Mouse (Mus musculus): ENCODE results near the gene Castor1.
A peak's percentile ranks its signal among the peaks of the same experiment; 100 is the strongest.

Gene Castor1

DNA sequence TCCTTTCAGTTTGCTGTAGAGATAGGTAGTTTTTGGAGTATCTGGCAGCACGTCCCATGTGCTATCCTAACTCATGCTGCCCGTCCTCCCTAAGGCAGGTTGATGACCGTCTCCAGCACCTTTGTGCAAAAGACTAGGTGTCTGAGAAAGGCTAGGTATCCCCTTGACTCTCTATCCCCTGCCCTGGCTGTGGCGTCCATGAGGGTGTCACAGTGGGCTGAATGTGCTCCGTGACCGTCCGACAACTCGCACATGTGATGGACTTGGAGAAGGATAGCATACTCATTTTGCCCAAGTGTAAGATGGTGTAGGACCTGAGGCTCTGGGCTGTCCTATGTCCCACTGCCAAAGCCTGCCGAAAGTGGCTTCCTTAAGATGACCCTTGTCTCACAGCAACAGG, 10.4 kb upstream of the Castor1 start:
- DNase-seq, result no peak

DNA sequence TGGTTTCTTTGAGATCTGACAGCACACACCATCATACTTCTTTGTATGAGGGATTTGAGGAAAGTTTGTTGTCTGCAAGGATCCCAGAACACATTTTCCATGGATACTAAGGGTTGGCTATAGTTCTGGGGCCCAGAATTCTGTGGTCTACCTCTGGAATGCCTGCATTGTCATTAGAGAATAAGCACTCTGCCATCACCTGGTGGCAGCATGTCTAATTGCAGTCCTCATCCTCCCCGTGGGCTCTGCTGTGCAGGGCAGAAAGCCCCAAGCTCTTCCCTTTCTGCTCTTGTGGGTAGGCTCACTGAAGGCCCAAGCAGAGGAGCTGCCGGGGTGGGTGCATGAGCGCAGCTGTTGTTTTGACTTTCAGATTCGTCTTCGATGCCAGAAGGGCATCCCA, 8.5 kb upstream of the Castor1 start:
- no peak for DNase-seq

DNA sequence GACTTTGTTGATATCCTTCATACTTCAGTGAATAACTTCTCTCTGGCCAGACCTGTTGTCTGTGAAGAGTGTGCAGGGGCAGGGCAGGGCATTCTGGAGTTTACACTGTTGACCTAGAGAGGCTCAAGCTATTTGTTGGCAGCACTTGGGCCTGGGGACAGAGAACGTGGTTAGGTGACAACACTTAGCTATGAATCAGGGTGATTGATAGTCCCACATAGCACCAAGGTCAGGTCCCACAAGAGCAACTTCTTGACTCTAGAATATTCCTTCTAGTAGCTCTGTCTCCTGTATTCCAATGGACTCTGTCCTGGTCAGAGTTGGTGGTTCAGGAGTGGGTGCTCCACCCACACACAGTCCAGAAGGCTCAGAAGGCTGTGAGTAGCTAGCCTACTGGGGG, 7.2 kb upstream of the Castor1 start:
- DNase-seq, result no peak

DNA sequence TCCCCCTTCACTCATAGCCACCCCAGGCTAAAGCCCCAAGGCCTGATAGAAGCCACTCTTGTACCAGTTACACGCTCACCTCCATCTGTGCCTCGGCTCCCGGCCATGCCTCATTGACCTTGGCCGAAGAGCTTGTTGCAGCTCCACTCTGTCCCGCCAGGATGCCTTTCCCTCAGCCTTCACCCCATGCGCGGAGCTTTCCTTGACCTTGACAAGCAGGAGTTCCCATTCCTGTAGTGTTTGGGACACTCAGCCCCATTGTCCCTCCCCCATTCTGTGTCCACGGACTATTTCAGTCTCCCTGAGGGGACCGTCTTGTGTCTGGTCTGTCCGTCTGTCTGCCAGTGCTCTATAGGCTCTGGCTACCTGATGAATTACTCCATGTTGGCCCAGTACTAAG, 4.9 kb upstream of the Castor1 start:
- DNase-seq, result no peak

DNA sequence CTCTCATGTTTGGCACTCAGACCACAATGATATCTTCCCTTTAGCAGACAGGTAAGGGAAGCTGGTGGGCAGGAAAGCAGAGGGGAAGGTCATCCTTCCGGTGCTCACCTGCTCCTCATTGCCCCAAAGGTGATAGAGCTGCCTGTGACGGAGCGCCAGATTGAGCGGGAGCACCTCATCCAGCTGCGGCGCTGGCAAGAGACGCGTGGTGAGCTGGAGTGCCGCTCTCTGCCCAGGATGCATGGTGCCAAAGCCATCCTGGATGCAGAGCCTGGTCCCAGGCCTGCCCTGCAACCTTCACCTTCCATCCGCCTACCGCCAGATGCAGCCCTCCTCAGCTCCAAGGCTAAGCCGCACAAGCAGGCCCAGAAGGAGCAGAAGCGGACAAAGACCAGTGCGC, 3.5 kb upstream of the Castor1 start:
- no peak for DNase-seq

DNA sequence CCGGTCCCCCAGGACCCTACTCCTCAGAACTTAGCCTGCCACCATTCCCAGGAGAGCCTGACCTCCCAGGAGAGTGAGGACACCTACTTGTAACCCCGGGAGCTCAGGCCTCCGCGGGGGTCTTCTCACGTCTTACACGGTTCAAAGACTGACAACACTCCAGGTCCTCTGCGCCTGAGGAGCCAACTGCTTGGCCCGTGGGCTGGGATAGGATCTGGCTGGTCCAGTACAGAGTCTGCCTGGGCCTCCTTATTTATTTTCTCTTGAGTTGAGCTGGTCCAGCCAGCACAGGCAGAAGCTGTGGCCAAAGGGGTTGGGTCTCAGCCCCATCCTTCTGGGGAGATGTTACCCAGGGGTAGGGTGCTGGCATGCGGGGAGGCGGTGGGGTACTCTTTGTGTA, 3.0 kb upstream of the Castor1 start:
- DNase-seq, result no peak

DNA sequence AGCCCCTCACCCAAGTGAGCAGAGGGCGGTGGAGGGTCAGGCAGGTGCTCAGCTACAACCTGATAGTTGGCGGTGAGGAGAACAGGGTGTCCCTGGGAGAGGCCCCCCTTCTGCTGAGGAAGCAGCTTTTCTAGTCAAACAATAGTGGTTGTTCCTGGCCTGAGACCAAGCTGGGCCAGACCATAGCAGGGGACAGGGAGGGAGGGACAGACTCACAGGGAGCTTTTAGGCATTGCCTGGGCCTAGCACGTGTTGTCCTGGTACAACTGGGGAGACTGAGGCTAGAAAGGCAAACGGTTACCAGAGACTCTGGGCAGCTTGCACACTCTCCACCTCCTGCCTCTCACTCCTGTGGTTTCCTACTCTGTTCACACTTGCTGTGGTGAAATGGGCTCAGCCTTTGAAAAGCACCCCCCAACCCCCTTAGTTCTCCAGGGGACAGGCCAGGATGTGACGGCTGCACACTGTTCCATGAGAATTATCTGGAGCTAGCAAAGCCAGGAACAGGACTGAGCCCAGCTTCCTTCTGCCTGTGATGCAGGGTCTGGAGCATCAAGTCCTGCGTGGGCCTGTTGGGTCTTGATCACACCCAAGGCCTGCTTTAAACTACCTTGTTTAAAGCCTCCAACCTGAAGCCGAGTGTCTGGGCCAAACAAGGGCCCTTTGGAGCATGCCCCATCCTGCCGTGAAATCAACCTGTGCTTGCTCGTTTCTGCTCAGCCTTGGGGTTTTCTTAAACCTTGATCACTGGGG, 1.6 kb upstream of the Castor1 start:
- DNase-seq, result no peak

DNA sequence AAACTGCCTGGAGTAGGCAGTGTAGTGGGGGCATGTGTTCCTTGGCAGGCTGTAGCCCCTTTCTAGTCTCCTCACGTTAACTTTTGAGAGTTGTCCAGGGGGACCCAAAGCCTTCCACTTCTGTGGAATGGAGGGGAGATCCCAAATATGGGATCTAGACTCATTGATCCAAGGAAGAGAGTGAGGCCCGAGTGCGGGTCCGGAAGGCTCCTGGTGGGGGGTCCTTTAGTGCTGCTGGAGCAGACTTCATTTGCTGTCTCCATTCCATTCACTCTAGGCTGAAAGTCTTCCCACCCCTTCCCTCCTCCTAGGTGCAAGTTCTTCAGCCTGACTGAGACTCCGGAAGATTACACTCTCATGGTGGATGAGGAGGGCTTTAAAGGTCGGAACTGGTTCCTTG, 612 bp downstream of the Castor1 start:
- DNase-seq, result no peak

DNA sequence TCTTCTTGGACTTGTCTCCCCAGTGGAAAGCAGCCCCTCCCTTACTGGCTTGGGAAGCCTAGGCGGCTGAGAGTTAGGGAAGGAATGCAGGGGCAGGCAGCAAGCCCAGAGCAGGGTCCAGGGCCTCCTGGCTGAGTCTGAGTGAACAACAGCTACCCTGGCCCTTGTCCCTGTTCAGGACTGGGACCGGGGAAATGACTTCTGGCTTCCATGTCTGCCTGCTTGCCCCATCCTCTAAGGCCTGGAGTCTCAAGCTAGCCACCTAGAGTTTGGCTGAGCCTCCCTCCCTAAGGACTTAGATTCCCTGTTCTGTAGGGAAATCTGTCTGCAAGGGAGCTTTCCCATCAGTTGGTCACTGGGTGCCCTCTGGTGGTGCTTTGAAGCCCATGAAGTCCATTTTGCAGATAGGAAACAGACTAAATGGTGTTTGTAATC, 1.3 kb downstream of the Castor1 start:
- peak; percentile 44 for DNase-seq

DNA sequence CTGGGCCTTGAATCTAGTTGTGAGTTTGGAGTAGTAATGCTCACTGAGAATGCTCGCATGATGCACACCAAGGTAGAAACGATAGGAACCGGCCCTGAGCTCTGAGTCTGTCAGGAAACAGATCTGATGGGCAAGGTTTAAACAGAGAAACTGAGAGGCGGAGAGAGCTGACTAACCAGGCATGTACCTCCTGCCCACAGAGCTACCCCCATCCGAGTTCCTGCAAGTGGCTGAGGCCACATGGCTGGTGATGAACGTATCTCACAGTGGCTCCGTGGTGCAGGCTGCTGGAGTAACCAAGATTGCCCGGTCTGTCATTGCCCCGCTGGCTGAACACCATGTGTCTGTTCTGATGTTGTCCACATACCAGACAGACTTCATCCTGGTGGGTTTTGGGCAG, 1.9 kb downstream of the Castor1 start:
- no peak for DNase-seq

DNA sequence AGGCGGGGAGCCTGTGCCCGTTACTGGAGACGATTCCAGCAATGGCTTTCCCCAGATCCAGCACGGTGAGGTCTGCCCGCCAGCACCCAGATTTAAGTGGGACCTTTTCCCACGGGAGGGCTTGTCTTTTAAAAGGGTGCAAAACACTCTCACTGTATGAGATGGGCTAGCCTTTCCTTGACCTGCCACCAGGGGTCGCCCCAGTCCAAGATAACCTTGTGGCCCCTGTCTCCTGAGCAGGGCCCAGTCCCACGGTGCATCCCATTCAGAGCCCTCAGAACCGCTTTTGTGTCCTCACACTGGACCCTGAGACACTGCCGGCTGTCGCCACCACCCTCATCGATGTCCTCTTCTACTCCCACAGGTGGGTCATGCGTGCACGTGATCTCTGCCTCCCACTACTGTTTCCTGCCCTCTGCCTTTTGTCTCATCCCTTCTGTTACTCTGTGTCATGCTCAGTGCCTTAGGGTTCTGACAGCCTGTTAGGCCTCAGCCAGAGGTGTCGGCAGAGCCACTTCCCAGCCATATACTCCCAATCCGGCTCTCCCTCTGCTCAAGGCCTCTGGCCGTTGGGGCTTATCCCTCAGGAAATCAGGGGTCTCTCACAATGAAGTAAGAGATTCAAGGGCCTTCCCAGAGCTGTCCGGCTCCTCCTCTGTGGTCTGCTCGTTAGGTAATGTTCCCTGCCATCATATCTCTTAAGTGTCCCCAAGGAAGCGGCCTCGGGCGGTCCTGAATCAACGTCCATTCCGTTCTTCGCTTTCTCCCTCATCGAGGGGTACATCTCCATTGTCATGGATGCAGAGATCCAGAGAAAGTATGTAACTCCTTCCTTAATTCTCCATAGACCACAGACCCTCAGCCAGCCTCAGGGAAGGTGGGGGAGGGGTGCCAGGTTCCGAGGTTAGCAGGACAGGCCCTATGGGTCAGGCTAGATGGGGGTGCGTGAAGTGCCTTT, 2.7 kb downstream of the Castor1 start:
- peak; percentile 74 for DNase-seq

DNA sequence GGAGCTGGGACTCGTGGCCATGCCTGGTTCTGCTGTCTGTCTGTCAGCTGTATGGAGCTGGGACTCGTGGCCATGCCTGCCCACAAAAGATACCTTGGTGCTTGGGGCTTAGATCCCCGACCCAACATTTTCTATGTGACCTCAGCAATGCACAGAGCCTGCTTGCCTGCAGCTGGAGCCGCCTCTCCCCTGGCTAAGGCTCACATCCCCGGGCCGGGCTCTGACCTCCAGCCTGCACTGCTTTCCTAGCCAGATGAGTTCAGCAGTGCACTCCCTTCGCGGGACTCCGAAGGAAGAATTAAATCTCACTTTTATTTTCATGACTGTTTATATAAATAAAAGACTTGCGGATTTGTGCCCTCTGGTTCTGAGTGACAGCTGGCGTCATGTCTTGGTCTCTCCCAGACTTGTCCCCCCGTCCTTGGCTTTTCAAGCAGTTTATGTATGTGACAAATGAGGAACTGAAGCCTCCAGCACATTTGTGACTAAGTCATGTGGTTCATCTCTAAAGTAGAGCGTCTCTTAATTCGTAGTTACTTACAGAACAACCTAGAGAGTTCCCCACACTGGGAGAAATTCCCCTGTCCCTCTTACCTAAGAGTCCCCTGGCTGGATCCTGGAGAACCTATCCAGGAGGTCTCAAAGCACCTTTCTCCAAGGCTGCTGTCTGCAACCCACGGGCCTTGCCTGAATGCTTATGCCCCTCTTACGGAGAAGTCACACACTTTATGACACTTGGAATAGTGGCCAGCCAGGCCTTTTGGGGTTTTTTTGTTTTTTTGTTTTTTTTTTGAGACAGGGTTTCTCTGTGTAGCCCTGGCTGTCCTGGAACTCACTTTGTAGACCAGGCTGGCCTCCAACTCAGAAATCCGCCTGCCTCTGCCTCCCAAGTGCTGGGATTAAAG, 4.3 kb downstream of the Castor1 start:
- DNase-seq, result no peak

DNA sequence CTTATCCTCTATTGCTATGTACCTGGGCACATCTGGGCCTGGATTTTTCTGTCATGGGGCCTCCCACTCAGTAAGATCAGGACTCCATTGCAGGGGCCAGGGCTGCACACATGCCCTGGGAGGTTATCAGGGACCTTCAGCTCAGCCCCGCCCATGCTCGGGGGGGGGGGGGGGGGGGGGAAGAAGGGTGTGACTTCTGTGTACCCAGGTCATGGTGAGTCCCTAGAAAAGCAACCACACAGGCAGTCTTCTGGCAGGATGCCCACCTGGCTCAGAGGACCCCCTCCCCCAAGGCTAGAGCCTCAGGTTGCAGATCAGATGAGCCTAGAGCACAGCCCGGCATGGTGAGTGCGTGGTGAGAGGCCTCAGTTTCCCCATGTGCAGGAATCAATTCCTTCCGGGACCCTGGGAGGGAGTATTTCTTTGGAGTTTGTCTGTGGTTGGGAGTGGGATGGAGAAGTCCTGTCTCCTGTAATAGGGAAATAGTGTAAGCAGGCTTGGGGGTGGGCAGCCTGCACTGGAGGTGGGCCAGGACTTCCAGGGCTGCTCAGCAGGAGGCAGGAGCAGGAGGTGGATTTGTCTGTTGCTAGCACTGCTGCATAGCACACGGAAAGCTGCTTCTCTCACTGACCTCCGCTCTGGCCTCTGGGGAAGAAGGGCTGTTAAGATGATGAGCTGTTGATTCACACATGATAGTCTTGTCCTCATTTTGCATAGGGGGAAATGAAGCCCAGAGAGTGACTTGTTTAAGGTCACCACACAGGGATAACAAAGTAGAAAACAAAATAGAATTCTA, 5.6 kb downstream of the Castor1 start:
- DNase-seq, result no peak

DNA sequence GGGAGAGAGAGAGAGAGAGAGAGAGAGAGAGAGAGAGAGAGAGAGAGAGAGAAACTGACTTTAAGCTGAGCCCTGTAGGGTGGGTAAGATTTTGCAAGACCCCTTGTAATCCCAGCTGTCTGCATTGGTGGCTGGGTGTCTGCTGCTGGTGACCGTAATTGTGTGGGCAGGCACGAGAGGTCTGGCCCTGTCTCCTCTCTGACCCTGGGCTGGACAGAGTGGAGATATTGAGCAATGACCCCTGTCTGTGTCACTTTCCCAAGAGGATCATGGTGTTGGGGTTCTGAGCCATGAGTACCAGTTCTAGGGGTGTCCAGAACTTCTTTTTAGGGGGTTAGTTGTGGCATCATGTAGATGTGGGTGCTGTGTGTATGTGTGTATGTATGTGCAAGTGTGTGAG, 6.2 kb downstream of the Castor1 start:
- DNase-seq, result no peak

DNA sequence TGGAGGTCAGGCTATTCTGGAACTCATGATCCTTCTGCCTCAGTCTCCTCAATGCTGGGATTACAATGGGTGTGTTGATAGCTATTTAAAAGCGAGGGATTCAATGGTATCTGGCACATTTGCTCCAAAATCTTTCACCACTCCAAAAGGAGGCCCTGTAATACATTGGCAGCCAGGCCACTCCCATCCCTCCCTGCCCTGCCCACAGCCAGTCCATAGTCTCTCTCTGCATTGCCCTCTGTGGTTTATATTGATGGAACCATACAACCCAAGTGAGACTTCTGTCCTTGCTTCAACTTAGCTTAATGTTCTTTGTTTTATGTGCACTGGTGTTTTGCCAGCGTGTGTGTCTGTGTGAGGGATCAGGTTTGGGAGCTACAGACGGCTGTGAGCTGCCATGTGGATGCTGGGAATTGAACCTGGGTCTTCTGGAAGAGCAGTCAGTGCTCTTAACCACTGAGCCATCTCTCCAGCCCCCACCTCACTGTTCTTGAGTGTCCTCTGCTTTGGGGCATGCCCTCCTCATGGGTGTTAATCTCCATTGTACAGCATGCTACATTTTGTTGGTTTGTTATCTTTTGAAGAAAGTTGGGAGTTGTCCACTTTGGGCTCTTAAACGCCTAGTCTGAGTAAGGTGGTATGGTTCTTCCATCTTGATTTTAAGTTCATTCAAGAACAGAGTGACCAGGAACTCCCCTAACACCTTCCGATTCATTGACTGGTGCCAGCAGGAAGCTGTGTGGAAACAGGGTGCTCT, 8.7 kb downstream of the Castor1 start:
- DNase-seq, result no peak

DNA sequence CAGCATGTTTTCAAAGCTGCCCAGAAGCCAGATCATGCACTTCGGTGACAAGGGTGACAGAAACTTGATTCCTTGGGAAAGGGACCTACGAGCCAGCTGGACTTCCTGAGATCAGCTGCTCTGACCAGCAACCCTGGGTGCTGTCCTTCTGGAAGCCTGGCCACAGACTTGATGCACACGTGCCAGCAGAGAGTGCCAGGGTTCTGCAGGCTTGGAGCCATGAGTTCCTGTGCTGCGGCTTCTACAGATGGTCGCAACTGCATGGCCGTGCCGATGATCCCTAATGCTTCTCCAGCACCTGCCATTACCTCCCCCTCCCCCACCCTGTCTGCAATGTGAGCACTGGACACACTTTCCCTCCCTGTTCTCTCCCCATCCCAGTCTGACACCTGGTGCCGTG, 10.4 kb downstream of the Castor1 start:
- peak; percentile 82 for DNase-seq

DNA sequence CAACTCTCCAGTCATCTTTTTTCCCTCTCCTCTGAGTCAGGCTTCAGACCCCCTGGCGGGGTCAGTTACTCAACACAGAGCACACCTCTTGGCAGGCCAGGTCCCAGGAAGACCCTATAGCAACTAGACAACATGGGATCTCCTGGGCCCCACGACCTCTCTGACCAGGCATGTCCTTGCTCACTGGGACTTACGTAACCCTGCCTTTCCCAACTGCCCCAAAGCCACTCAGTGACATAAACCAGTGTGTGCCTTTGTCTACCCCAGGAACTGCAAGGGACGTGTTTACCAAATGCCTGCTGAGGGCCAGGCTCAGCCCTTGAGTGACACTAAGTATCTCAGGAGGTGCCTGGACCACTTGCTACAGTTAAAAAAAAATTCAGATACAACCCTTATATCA, 11.8 kb downstream of the Castor1 start:
- no peak for DNase-seq

DNA sequence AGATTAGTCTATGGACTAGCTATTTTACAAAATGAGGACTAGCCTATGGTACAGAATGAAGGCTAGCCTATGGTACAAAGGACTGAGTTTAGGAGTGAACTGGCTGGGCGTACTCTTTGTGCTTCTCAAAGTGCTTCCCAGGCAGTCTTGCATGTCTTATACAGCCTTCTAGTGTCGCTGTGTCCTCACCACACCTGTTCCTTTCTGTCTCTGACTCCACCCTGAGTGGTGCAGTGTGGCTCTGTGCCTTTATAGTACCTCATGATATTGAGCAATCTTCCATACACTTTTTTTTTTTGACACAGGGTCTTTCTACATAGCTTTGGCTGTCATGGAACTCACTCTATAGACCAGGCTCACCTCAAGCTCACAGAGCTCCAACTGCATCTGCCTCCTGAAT, 13.4 kb downstream of the Castor1 start:
- no peak for DNase-seq

DNA sequence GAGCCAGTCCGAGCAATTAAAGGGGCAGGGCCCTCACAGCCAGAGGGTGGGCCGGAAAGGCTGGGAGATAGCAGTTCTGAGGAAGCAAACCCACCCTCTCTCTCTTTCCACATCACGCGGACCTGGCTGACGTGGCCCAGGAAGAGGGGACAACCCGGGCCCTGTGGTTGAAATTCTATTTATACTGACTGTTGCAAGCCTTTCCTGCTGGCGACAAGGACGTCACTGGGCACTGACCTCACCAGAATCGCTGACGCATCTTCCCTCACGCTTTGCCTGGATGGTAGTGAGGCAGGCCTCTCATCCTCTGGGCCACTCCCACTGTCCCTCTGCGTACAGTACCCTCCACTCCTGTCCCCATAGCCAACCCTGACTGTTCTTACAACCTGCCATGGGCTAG, 14.6 kb downstream of the Castor1 start:
- DNase-seq, result no peak

DNA sequence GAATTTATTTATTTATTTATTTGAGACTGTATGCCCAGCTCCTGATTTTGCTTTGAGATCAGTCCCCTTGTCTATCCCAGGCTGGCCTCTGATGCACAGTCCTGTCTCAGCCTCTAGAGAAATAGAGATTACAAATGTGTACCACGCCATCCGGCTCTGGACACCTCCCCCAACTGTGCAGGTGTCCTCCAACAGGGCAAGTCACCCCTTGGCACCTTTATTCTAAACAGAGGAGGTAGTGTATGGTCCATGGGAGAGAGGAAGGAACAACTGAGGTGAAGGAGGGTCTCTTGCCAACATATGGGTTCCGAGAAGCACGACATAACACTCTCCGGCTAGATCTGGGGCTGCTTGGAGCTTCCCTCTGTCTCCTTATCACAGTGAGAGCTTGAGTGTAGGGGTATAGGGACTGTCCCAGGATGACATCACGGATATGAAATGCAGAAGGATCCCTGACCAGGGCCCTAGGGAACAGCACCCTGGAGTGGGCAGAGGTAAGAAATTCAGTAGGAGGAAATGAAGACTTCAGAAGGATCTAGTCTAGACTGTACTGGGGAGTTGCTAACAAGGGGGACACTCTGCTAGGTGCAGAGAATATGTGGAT, 17.1 kb downstream of the Castor1 start:
- no peak for DNase-seq

Measured in cerebellum, adult 11 months (tissue).